Comparison of ENCODE assay signal across 25 mouse cellular contexts in the genomic region with DNA sequence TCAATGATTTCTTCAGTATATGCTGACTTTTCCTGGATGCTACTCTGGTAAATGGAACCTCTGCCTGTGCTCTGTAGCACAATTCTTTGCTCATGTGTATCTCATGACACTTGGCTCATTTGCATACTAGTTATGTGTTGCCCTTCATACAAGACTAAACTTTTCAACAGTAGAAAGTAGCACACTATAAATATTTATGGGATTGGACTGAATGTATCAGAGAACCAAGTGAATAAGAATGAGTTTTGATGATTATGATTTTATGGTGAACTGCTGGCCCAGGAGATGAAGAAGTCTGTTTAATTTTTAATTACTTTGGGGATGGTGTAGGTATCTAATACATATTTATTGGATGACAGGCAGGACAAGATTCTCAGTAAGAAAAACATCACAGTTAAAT.
"Had no signal": no experiment of that assay in that cellular context is flagged by ENCODE, and none has a peak within 500 bp of the region (broad histone marks: within the 10 kb centered on the region; RNA-seq: fewer than 3 reads in every experiment).

No protein-coding gene starts in this region.

- H3K27me3 ChIP-seq: heart, embryonic 13.5 days; heart, embryonic 15.5 days; hindbrain, embryonic 13.5 days; kidney, embryonic 15.5 days; limb, embryonic 12.5 days had no signal

- H3K36me3 ChIP-seq: heart, embryonic 13.5 days; heart, embryonic 15.5 days; hindbrain, embryonic 13.5 days; kidney, embryonic 15.5 days; limb, embryonic 10.5 days; limb, embryonic 12.5 days had no signal

- H3K4me1 ChIP-seq: heart, embryonic 13.5 days; heart, embryonic 15.5 days; hindbrain, embryonic 13.5 days; kidney, embryonic 15.5 days; limb, embryonic 10.5 days; limb, embryonic 12.5 days had no signal

- H3K9ac ChIP-seq: forebrain, postnatal 0 days; heart, embryonic 13.5 days; heart, embryonic 15.5 days; hindbrain, embryonic 13.5 days; kidney, embryonic 15.5 days; limb, embryonic 12.5 days had no signal

- H3K4me3 ChIP-seq: heart, adult 2 months; heart, embryonic 13.5 days; heart, embryonic 15.5 days; hindbrain, embryonic 13.5 days; kidney, embryonic 15.5 days; limb, embryonic 10.5 days; limb, embryonic 12.5 days had no signal

- ATAC-seq: forebrain, postnatal 0 days; hindbrain, embryonic 16.5 days; intestine, embryonic 16.5 days had no signal

- H3K4me2 ChIP-seq: heart, embryonic 11.5 days; heart, embryonic 13.5 days; heart, embryonic 15.5 days; hindbrain, embryonic 13.5 days; kidney, embryonic 15.5 days; limb, embryonic 12.5 days had no signal

- H3K27ac ChIP-seq: heart, adult 2 months; heart, embryonic 13.5 days; heart, embryonic 15.5 days; hindbrain, embryonic 13.5 days; kidney, embryonic 15.5 days; kidney, postnatal 0 days; limb, embryonic 10.5 days; limb, embryonic 12.5 days had no signal

- H3K9me3 ChIP-seq: heart, embryonic 13.5 days; heart, embryonic 15.5 days; hindbrain, embryonic 13.5 days; kidney, embryonic 15.5 days; limb, embryonic 10.5 days; limb, embryonic 12.5 days had no signal

- DNase-seq: forebrain, postnatal 0 days; gastrocnemius, postnatal 14 days; gastrocnemius, postnatal 36 days; heart, adult 11 months; heart, adult 2 months; heart, postnatal 14 days; heart, postnatal 36 days; kidney, adult 11 months; kidney, adult 2 months; kidney, adult 9 months; kidney, postnatal 14 days; kidney, postnatal 36 days; layer of hippocampus, adult 9-11 months; layer of hippocampus, postnatal 36 days; liver had no signal
